Mouse (Mus musculus): ENCODE results near the gene Henmt1. TPM values are rescaled to one million over a fixed set of nuclear protein-coding genes. Genes with fewer than 3 reads are reported as not detected.

Henmt1 gene
- total and polyA plus RNA-seq, 2 experiments, result not detected

DNA sequence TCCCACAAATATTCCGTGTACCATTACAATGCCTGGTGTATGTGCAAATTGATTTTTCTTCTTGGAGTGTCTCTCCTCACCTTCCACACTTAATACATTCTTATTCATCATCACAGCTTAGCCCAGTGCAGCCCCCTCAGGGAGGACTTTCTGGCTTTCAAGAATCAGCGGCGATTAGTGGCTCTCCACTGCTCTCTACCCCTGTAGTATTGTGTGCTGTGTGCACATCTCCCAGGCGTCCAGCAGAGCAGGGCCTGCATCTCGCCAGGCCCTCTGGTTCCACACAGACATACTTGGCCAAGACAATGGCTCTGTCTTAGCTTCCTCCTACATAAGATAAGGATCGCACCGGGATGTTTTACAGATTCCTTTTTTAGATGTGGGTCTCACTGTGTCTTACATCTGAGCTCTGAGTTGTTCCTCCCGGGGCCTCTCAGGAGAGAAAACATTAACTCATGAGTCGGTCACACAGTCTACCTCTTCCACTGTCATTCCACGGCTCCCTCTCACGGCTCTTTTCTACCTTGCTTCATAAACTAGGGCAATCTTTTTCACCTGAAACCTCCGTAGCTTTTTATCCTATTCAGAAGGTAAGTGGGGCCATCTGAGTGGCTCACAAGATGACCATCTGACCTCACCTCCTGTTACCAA, 47.5 kb downstream of the Henmt1 start:
- WGBS, result 84% methylated on average over 12 of the region's 12 CpGs
- H3K27me3 ChIP-seq (ENCODE audit: control insufficient read depth, insufficient read depth, low read length), result no peaks in the 10 kb centered on the region
- TF ChIP-seq POLR2A (IDR thresholded peaks at IDR 0.05; ENCODE audit: extremely low read depth, insufficient read depth, low read length) (no peak), CTCF (IDR thresholded peaks at IDR 0.05; ENCODE audit: low read depth, low read length) (no peak)

DNA sequence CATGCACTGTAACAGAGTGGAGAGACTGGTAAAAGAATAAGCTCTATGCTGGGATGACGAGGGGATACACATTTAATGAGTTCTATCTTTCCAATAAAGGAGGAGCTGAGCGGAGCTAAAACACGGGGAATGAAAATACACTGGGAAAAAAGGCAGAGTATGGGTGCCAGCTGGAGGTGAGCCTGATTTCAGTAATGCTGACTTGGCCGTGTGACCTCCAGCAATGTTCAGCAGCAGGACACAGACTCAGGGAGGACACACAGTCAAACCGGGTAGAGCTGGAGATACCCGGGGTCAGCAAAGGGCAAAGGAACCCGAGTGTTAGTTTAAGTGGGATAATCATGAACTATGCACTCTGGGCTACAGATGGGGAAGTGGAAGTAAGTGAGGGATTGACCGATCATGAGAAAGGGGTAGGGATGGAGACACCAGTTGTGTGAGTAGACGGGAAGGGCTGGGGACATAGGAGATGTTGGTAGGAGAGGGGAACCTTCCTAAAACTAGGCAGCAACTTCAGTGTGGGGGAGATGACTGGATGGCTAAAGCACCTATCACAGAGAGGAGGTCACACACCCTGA, 50.4 kb downstream of the Henmt1 start:
- H3K27ac ChIP-seq (replicated peaks; ENCODE audit: insufficient read depth, low read depth, low read length), result no peak overlapping the region
- TF ChIP-seq CTCF (IDR thresholded peaks at IDR 0.05; ENCODE audit: low read depth, low read length), result no peak
- WGBS, result 48% methylated on average over 9 of the region's 9 CpGs

More for the DNA sequence above, 47.5 kb downstream of the Henmt1 start:
- no peaks in the 10 kb centered on the region for H3K4me1 ChIP-seq (ENCODE audit: control insufficient read depth, insufficient read depth, low read length)
- no peak overlapping the region for H3K9ac ChIP-seq (ENCODE audit: low read depth, low read length)
- H3K27ac ChIP-seq (replicated peaks; ENCODE audit: insufficient read depth, low read depth, low read length), result no peak overlapping the region
- H3K4me3 ChIP-seq (ENCODE audit: insufficient read depth, low read depth, low read length), result no peak overlapping the region
- no peaks in the 10 kb centered on the region for H3K79me2 ChIP-seq (ENCODE audit: control insufficient read depth, insufficient read depth, low read length)
- no peak for DNase-seq (ENCODE audit: extremely low read depth, low read depth, low spot score)
- H3K36me3 ChIP-seq (ENCODE audit: control insufficient read depth, insufficient read depth, low read length), result no peaks in the 10 kb centered on the region; the same call in 1 of the 2 replicates

DNA sequence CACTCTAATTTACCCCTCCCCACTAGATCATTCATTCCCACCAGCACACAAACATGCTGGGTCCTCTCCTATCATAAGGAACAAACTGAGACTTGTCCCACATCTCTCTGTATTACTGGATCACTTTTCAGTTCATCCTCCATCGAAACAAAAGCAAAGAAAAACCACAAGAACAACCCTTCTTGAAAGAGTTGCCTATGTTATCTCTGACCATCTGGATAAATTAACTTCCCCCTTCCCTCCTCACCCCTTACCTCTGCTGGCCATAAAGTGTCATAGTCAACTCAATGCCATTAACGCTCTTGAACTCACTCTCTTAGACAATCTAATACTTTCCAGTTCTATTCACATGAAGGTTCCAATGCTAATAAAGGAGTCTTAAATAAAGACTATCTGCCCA, 54.8 kb downstream of the Henmt1 start:
- no peak overlapping the region for H3K27ac ChIP-seq (replicated peaks; ENCODE audit: insufficient read depth, low read depth, low read length)
- 97% methylated on average over 2 of the region's 2 CpGs for WGBS
- H3K9ac ChIP-seq (ENCODE audit: low read depth, low read length), result no peak overlapping the region
- H3K4me1 ChIP-seq (ENCODE audit: control insufficient read depth, insufficient read depth, low read length), result no peaks in the 10 kb centered on the region
- DNase-seq (ENCODE audit: extremely low read depth, low read depth, low spot score), result no peak
- H3K27me3 ChIP-seq (ENCODE audit: control insufficient read depth, insufficient read depth, low read length), result no peaks in the 10 kb centered on the region
- H3K36me3 ChIP-seq (ENCODE audit: control insufficient read depth, insufficient read depth, low read length), result no peaks in the 10 kb centered on the region; the same call in 1 of the 2 replicates
- H3K79me2 ChIP-seq (ENCODE audit: control insufficient read depth, insufficient read depth, low read length), result no peaks in the 10 kb centered on the region
- no peak overlapping the region for H3K4me3 ChIP-seq (ENCODE audit: insufficient read depth, low read depth, low read length)
- TF ChIP-seq POLR2A (IDR thresholded peaks at IDR 0.05; ENCODE audit: extremely low read depth, insufficient read depth, low read length) (no peak), CTCF (IDR thresholded peaks at IDR 0.05; ENCODE audit: low read depth, low read length) (no peak)

More for the DNA sequence above, 50.4 kb downstream of the Henmt1 start:
- Histone ChIP-seq H3K4me3 (ENCODE audit: insufficient read depth, low read depth, low read length) (no peak overlapping the region), H3K9ac (ENCODE audit: low read depth, low read length) (no peak overlapping the region), H3K36me3 (ENCODE audit: control insufficient read depth, insufficient read depth, low read length) (no peaks in the 10 kb centered on the region; the same call in 1 of the 2 replicates), H3K4me1 (ENCODE audit: control insufficient read depth, insufficient read depth, low read length) (no peaks in the 10 kb centered on the region), H3K79me2 (ENCODE audit: control insufficient read depth, insufficient read depth, low read length) (no peaks in the 10 kb centered on the region), H3K27me3 (ENCODE audit: control insufficient read depth, insufficient read depth, low read length) (no peaks in the 10 kb centered on the region)
- peak; percentile 5 for DNase-seq (ENCODE audit: extremely low read depth, low read depth, low spot score)

DNA sequence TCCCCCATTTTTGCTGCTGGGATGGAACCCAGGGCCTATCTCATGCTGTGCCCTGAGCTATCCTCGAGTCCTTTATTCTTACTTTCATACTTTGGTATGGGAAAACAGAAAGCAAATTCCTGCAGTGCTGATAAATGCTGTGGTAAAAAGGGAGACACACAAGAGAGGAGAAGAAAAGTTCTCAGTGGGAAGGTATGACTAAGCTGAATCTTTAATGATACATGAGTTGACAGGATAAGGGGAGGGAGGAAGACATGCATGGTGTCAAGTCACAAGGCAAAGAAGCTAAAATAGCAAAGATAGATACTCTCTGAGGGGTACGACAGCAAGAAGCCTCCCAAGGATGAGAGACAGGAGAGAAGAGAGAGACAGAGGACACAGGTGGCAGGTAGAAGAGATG, 55.7 kb downstream of the Henmt1 start:
- Histone ChIP-seq H3K9ac (ENCODE audit: low read depth, low read length) (no peak overlapping the region), H3K4me3 (ENCODE audit: insufficient read depth, low read depth, low read length) (no peak overlapping the region), H3K27me3 (ENCODE audit: control insufficient read depth, insufficient read depth, low read length) (no peaks in the 10 kb centered on the region), H3K79me2 (ENCODE audit: control insufficient read depth, insufficient read depth, low read length) (no peaks in the 10 kb centered on the region), H3K27ac (replicated peaks; ENCODE audit: insufficient read depth, low read depth, low read length) (no peak overlapping the region), H3K4me1 (ENCODE audit: control insufficient read depth, insufficient read depth, low read length) (no peaks in the 10 kb centered on the region), H3K36me3 (ENCODE audit: control insufficient read depth, insufficient read depth, low read length) (no peaks in the 10 kb centered on the region; the same call in 1 of the 2 replicates)
- TF ChIP-seq CTCF (IDR thresholded peaks at IDR 0.05; ENCODE audit: low read depth, low read length) (no peak), POLR2A (IDR thresholded peaks at IDR 0.05; ENCODE audit: extremely low read depth, insufficient read depth, low read length) (no peak)
- no peak for DNase-seq (ENCODE audit: extremely low read depth, low read depth, low spot score)
- 83% methylated on average over 2 of the region's 2 CpGs for WGBS

DNA sequence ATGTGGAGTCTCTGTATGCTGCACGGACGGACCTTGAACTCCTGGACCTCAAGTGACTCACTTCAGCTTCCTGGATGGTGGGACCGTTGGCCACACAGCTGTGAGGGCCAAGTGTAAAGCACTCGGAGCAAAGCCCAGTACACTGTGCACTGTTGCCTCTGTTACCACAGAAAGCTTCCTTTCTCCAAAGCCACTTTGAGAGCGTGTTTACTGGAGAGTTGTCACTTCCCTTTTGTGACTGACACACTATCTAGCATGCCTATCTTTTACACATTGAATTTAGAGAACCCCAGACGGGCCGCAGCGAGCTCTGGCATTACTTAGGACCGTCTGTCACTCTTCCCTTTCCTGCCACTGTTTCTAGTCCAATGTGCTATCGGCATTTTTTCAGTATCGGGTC, 57.6 kb downstream of the Henmt1 start:
- DNase-seq (ENCODE audit: extremely low read depth, low read depth, low spot score), result peak; percentile 21
- no peak overlapping the region for H3K4me3 ChIP-seq (ENCODE audit: insufficient read depth, low read depth, low read length)
- WGBS, result 58% methylated on average over 11 of the region's 11 CpGs
- no peak for TF ChIP-seq CTCF (IDR thresholded peaks at IDR 0.05; ENCODE audit: low read depth, low read length)
- no peak for TF ChIP-seq POLR2A (IDR thresholded peaks at IDR 0.05; ENCODE audit: extremely low read depth, insufficient read depth, low read length)
- H3K36me3 ChIP-seq (ENCODE audit: control insufficient read depth, insufficient read depth, low read length), result no peaks in the 10 kb centered on the region
- no peaks in the 10 kb centered on the region for H3K27me3 ChIP-seq (ENCODE audit: control insufficient read depth, insufficient read depth, low read length)
- no peak overlapping the region for H3K9ac ChIP-seq (ENCODE audit: low read depth, low read length)
- no peaks in the 10 kb centered on the region for H3K4me1 ChIP-seq (ENCODE audit: control insufficient read depth, insufficient read depth, low read length)
- H3K27ac ChIP-seq (replicated peaks; ENCODE audit: insufficient read depth, low read depth, low read length), result no peak overlapping the region
- H3K79me2 ChIP-seq (ENCODE audit: control insufficient read depth, insufficient read depth, low read length), result no peaks in the 10 kb centered on the region

DNA sequence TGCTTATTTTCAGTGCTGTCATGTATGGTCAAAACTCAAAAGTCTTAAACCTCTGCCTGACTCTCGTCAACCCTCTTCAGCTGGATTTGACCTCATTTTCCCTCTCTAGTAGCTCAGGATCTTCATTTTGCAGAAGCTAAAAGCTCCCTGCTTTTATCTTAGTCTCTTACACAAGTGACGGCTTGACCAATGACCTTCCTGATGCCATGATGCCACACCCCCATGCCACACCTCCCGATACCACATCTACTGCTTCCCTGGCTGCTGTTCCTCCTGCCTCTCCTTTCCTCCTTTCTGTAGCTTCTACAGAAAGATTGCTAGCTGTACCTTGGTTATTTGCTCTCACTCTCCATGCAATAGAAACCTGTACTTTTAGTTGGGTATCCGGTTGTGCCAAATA, 58.1 kb downstream of the Henmt1 start:
- Histone ChIP-seq H3K4me3 (ENCODE audit: insufficient read depth, low read depth, low read length) (no peak overlapping the region), H3K27me3 (ENCODE audit: control insufficient read depth, insufficient read depth, low read length) (no peaks in the 10 kb centered on the region), H3K4me1 (ENCODE audit: control insufficient read depth, insufficient read depth, low read length) (no peaks in the 10 kb centered on the region), H3K79me2 (ENCODE audit: control insufficient read depth, insufficient read depth, low read length) (no peaks in the 10 kb centered on the region), H3K9ac (ENCODE audit: low read depth, low read length) (no peak overlapping the region), H3K36me3 (ENCODE audit: control insufficient read depth, insufficient read depth, low read length) (no peaks in the 10 kb centered on the region), H3K27ac (replicated peaks; ENCODE audit: insufficient read depth, low read depth, low read length) (no peak overlapping the region)
- no peak for TF ChIP-seq POLR2A (IDR thresholded peaks at IDR 0.05; ENCODE audit: extremely low read depth, insufficient read depth, low read length)
- no peak for TF ChIP-seq CTCF (IDR thresholded peaks at IDR 0.05; ENCODE audit: low read depth, low read length)
- DNase-seq (ENCODE audit: extremely low read depth, low read depth, low spot score), result peak; percentile 14
- 55% methylated on average over 4 of the region's 4 CpGs for WGBS
